Mouse (Mus musculus) hindbrain, postnatal 0 days (tissue): ENCODE data around the gene Nudt1. TPM values are rescaled to one million over a fixed set of nuclear protein-coding genes. Genes with fewer than 3 reads are reported as not detected.
A peak's percentile ranks its signal among the peaks of the same experiment; 100 is the strongest.

ENCODE experiments used
- ATAC-seq: fragments of 200-750 bp; cut with Nextera tagmentation; 2 replicates; pipeline ENCODE4 v1.8.0; 2017; ENCODE audit warnings: mild to moderate bottlenecking, moderate TSS enrichment, moderate library complexity
- DNase-seq: peaks from one replicate; pipeline ENCODE4 v3.0.0-alpha.2; 2015; ENCODE audit warnings: low spot score
- H3K27ac ChIP-seq: fragments of 300-500 bp; sonication (generic); 2 replicates; pipeline ENCODE4 v1.5.1; 2014; ENCODE audit warnings: mild to moderate bottlenecking
- H3K27me3 ChIP-seq: fragments of 300-500 bp; sonication (generic); 2 replicates; pipeline ENCODE4 v1.6.1; 2014; ENCODE audit warnings: low read length, mixed read lengths; ENCODE audit not compliant: insufficient read depth
- H3K36me3 ChIP-seq: fragments of 300-500 bp; sonication (generic); 2 replicates; pipeline ENCODE4 v1.6.1; 2014; ENCODE audit warnings: low read length, mixed read lengths; ENCODE audit not compliant: insufficient read depth
- H3K4me1 ChIP-seq: fragments of 300-500 bp; sonication (generic); 2 replicates; pipeline ENCODE4 v1.6.1; 2014; ENCODE audit warnings: antibody characterized with exemption, low read length, mixed read lengths; ENCODE audit not compliant: insufficient read depth
- H3K4me2 ChIP-seq: fragments of 300-500 bp; sonication (generic); 2 replicates; pipeline ENCODE4 v1.6.1; 2014; ENCODE audit warnings: low read depth, mild to moderate bottlenecking, low read length, moderate library complexity, mixed read lengths
- H3K4me3 ChIP-seq: fragments of 300-500 bp; sonication (generic); 2 replicates; pipeline ENCODE4 v1.5.1; 2014; ENCODE audit warnings: low read length
- H3K9ac ChIP-seq: fragments of 300-500 bp; sonication (generic); replicated peaks from 2 replicates; pipeline ENCODE4 v1.6.1; 2014; ENCODE audit warnings: mild to moderate bottlenecking, low read length, moderate library complexity, mixed read lengths
- H3K9me3 ChIP-seq: fragments of 300-500 bp; sonication (generic); 2 replicates; pipeline ENCODE4 v1.6.1; 2016; ENCODE audit warnings: low read length, mixed read lengths
- CTCF ChIP-seq: IDR thresholded peaks from 2 replicates; pipeline ENCODE4 v1.5.1; 2016; ENCODE audit warnings: antibody characterized with exemption, control low read depth, low read depth
- WGBS: fragments of 180-500 bp; shearing (Covaris S2); extraction: QIAGEN DNeasy Blood & Tissue Kit; methylation state at CpG from one replicate; pipeline ENCODE4 v1.1.7; 2014; 5-methylcytosine and 5-hydroxymethylcytosine counted together
- polyA plus RNA-seq: library from polyadenylated mRNA; unstranded; fragments of >200 nt; fragmentation: Nextera tagmentation; extraction: Ambion mirVana; gene quantifications from 2 replicates; pipeline ENCODE4 v1.2.1, GENCODE M21; 2015
- total RNA-seq: library from RNA; depleted of rRNA; stranded (reverse); fragments of >200 nt; gene quantifications from 2 replicates; pipeline ENCODE4 v1.2.3, GENCODE M21; 2014

Nudt1 gene
- total and polyA plus RNA-seq, 2 experiments from 2014 or later: 7.5 to 19.7 TPM

- H3K9me3 ChIP-seq: no peaks in the 10 kb centered on the region
- WGBS: 89% methylated on average over 2 of the region's 2 CpGs
- DNase-seq (no peak), ATAC-seq (no peak)
- no peaks in the 10 kb centered on the region for H3K36me3 ChIP-seq
- H3K4me2 ChIP-seq: no peak overlapping the region
- H3K4me3 ChIP-seq: no peak overlapping the region
- H3K4me1 ChIP-seq: no peaks in the 10 kb centered on the region
- H3K9ac ChIP-seq: no peak overlapping the region
- H3K27ac ChIP-seq: no peak overlapping the region
- no peak for TF ChIP-seq CTCF
- H3K27me3 ChIP-seq: no peaks in the 10 kb centered on the region
These were observed 48.0 kb downstream of the Nudt1 start for GRCm38 (mm10) chr5:140369466-140369865.

- H3K9me3 ChIP-seq: no peaks in the 10 kb centered on the region
- no peak for TF ChIP-seq CTCF
- H3K9ac ChIP-seq: no peak overlapping the region
- WGBS: 80% methylated on average over 6 of the region's 6 CpGs
- no peaks in the 10 kb centered on the region for H3K4me1 ChIP-seq
- H3K27ac ChIP-seq: no peak overlapping the region
- no peaks in the 10 kb centered on the region for H3K36me3 ChIP-seq
- no peak overlapping the region for H3K4me2 ChIP-seq
- no peak overlapping the region for H3K4me3 ChIP-seq
- H3K27me3 ChIP-seq: no peaks in the 10 kb centered on the region
- ATAC-seq: no peak
- no peak for DNase-seq
These were observed 49.2 kb downstream of the Nudt1 start for GRCm38 (mm10) chr5:140370446-140371254.

DNA sequence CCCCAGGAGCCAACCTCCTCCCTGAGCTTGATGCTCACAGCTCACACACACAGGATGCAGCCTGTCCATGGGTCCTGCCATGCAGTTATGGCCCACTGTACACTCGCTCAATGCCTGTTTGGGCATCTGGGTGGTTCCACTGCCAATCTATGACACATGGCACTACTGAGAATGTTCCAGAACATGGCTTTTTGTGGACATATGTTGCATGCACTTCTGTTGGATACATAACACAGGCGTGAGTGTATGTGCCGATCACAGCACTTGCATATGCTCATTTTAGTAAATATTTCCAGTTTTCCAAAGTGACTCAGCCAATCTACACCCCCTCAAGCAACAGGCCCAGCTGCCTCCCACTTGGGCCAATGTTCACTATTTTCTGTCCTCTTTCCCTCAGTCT lies 50.2 kb downstream of the Nudt1 start:
- DNase-seq: no peak
- Histone ChIP-seq H3K27me3 (no peaks in the 10 kb centered on the region), H3K9ac (no peak overlapping the region), H3K36me3 (no peaks in the 10 kb centered on the region), H3K4me3 (no peak overlapping the region), H3K9me3 (no peaks in the 10 kb centered on the region), H3K4me2 (no peak overlapping the region), H3K4me1 (no peaks in the 10 kb centered on the region), H3K27ac (no peak overlapping the region)
- ATAC-seq: no peak
- 93% methylated on average over 3 of the region's 3 CpGs for WGBS
- TF ChIP-seq CTCF: no peak

DNA sequence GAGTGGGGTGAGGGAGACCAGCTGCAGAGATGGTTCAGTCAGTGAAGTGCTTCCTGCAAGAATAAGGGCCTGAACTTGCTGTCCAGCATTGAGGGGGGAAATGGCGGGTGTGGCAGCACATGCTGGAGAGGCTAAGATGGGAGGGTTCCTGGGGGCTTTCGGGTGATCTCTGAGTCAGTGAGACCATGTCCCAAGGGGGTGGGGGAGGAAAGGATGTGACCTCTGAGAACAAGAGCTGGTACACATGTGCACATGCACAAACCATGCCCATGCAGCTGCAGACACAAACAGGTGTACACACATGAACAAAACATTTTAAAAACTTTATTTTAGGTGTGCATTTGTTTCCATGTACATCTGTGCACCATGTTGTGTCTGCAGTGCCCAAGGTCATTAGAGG lies 52.3 kb downstream of the Nudt1 start:
- Histone ChIP-seq H3K4me2 (no peak overlapping the region), H3K9me3 (no peaks in the 10 kb centered on the region), H3K27ac (no peak overlapping the region), H3K27me3 (no peaks in the 10 kb centered on the region), H3K36me3 (no peaks in the 10 kb centered on the region), H3K4me1 (no peaks in the 10 kb centered on the region), H3K4me3 (no peak overlapping the region), H3K9ac (no peak overlapping the region)
- DNase-seq (no peak), ATAC-seq (no peak)
- 87% methylated on average over 2 of the region's 2 CpGs for WGBS
- TF ChIP-seq CTCF: no peak

GRCm38 (mm10) chr5:140374226-140374625 lies 52.8 kb downstream of the Nudt1 start:
- Histone ChIP-seq H3K4me1 (no peaks in the 10 kb centered on the region), H3K4me3 (no peak overlapping the region), H3K27ac (0 out of 2 replicates have a peak overlapping the region, but pooled peaks have one; percentile 56), H3K36me3 (no peaks in the 10 kb centered on the region), H3K9ac (no peak overlapping the region), H3K9me3 (no peaks in the 10 kb centered on the region), H3K4me2 (no peak overlapping the region), H3K27me3 (no peaks in the 10 kb centered on the region)
- peak; percentile 56 for DNase-seq
- ATAC-seq: peak; percentile 51; the same call in 1 of the 2 replicates
- WGBS: 36% methylated on average over 3 of the region's 3 CpGs
- no peak for TF ChIP-seq CTCF

DNA sequence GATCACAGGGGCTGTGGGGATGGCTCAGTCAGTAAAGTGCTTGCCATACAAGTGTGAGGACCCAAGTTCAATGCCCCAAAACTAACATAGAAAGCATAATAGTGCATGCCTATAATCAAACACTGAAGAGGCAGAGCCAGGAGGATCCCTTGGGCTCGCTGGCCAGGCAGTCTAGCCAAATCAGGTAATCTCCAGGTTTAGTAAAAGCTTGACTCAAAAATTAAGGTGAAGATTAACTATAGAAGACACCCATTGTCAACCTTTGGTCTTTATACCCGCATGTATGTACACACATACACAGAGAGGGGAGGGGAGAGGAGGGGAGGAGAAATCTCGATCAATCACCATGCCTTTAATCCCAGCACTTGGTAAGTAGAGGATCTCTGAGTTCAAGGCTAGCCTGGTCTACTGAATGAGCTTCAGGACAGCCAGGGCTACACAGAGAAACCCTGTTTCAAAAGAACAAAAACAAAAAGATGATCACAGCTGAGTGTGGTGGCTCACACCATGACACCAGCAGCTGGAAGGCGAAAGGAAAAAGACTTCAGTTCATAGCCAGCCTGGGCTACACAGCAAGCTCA lies 53.9 kb downstream of the Nudt1 start:
- Histone ChIP-seq H3K36me3 (no peaks in the 10 kb centered on the region), H3K9ac (no peak overlapping the region), H3K4me1 (no peaks in the 10 kb centered on the region), H3K27me3 (no peaks in the 10 kb centered on the region), H3K27ac (no peak overlapping the region), H3K4me3 (no peak overlapping the region), H3K4me2 (no peak overlapping the region), H3K9me3 (no peaks in the 10 kb centered on the region)
- no peak for TF ChIP-seq CTCF
- no peak for DNase-seq
- 88% methylated on average over 4 of the region's 4 CpGs for WGBS
- ATAC-seq: no peak
